Mouse (Mus musculus): ENCODE measurements at regions not wholly inside any gene's neighbourhood (a gene's known extent, or its start where the extent isn't known, plus 50 kb on each side); places are given as distances from the start of the nearest gene placed in this dataset.

GRCm38 (mm10) chr2:106455972-106456371 is 237.1 kb upstream of the Mpped2 start:
- no peak for DNase-seq (ENCODE audit: low spot score in 2 of 2)

GRCm38 (mm10) chr2:106458003-106458402 is 235.1 kb upstream of the Mpped2 start:
- no peak for DNase-seq (ENCODE audit: low spot score in 2 of 2)

- no peak for DNase-seq (ENCODE audit: low spot score in 2 of 2)
Measured at GRCm38 (mm10) chr2:106461021-106461420, 232.0 kb upstream of the Mpped2 start.

- DNase-seq (ENCODE audit: low spot score in 2 of 2) = no peak
Measured at GRCm38 (mm10) chr2:106461490-106461889, 231.6 kb upstream of the Mpped2 start.

GRCm38 (mm10) chr2:106461973-106462637 is 231.0 kb upstream of the Mpped2 start:
- no peak for DNase-seq (ENCODE audit: low spot score in 2 of 2)

GRCm38 (mm10) chr2:106465055-106465454 is 228.0 kb upstream of the Mpped2 start:
- DNase-seq (ENCODE audit: low spot score in 2 of 2) = no peak

GRCm38 (mm10) chr2:106465831-106466230 is 227.2 kb upstream of the Mpped2 start:
- DNase-seq (ENCODE audit: low spot score in 2 of 2) = no peak

- DNase-seq (ENCODE audit: low spot score in 2 of 2) = no peak
Measured at GRCm38 (mm10) chr2:106469196-106469595, 223.9 kb upstream of the Mpped2 start.

- DNase-seq (ENCODE audit: low spot score in 2 of 2) = no peak
Measured at GRCm38 (mm10) chr2:106473458-106473857, 219.6 kb upstream of the Mpped2 start.

GRCm38 (mm10) chr2:106477991-106478390 is 215.1 kb upstream of the Mpped2 start:
- no peak for DNase-seq (ENCODE audit: low spot score in 2 of 2)

- DNase-seq (ENCODE audit: low spot score in 2 of 2) = no peak
Measured at GRCm38 (mm10) chr2:106487335-106488082, 205.6 kb upstream of the Mpped2 start.

- DNase-seq (ENCODE audit: low spot score in 2 of 2) = no peak
Measured at GRCm38 (mm10) chr2:106498735-106499134, 194.3 kb upstream of the Mpped2 start.

GRCm38 (mm10) chr2:106499227-106499928 is 193.7 kb upstream of the Mpped2 start:
- DNase-seq (ENCODE audit: low spot score in 2 of 2) = no peak

- peak; percentile 20 to 22 for DNase-seq (ENCODE audit: low spot score in 2 of 2)
Measured at GRCm38 (mm10) chr2:106504933-106505420, 188.1 kb upstream of the Mpped2 start.

GRCm38 (mm10) chr2:106511889-106512288 is 181.2 kb upstream of the Mpped2 start:
- peak; percentile 7 to 28 for DNase-seq (ENCODE audit: low spot score in 2 of 2)

- DNase-seq (ENCODE audit: low spot score in 2 of 2) = no peak
Measured at GRCm38 (mm10) chr2:106512338-106513024, 180.6 kb upstream of the Mpped2 start.

- no peak for DNase-seq (ENCODE audit: low spot score in 2 of 2)
Measured at GRCm38 (mm10) chr2:106513025-106513386, 180.1 kb upstream of the Mpped2 start.

GRCm38 (mm10) chr2:106517224-106517623 is 175.8 kb upstream of the Mpped2 start:
- DNase-seq (ENCODE audit: low spot score in 2 of 2) = peak; percentile 60 to 63

GRCm38 (mm10) chr2:106522961-106523360 is 170.1 kb upstream of the Mpped2 start:
- DNase-seq (ENCODE audit: low spot score in 2 of 2) = peak in 1 of 2 experiments; percentile 23

GRCm38 (mm10) chr2:106527008-106527407 is 166.1 kb upstream of the Mpped2 start:
- DNase-seq (ENCODE audit: low spot score in 2 of 2) = no peak

- no peak for DNase-seq (ENCODE audit: low spot score in 2 of 2)
Measured at GRCm38 (mm10) chr2:106529247-106529646, 163.8 kb upstream of the Mpped2 start.
